Mouse (Mus musculus) bone marrow, adult 2 months (tissue): ENCODE data around the gene Mobp. TPM values are rescaled to one million over a fixed set of nuclear protein-coding genes. Genes with fewer than 3 reads are reported as not detected.

ENCODE experiments used
- H3K27ac ChIP-seq: fragments of 200-500 bp; 2 replicates; pipeline ENCODE4 v1.5.1; 2012; ENCODE audit warnings: low read depth, mild to moderate bottlenecking, control low read depth, inconsistent platforms, low read length; ENCODE audit not compliant: control insufficient read depth, poor library complexity, insufficient read depth
- H3K4me1 ChIP-seq: fragments of 200-500 bp; 2 replicates; pipeline ENCODE4 v1.6.1; 2011; ENCODE audit warnings: low read length; ENCODE audit not compliant: control insufficient read depth, insufficient read depth
- H3K4me3 ChIP-seq: fragments of 200-500 bp; replicated peaks from 2 replicates; pipeline ENCODE3; 2011; ENCODE audit warnings: mild to moderate bottlenecking, low read depth, low read length, control low read depth; ENCODE audit not compliant: control insufficient read depth
- CTCF ChIP-seq: fragments of 200-500 bp; IDR thresholded peaks from 2 replicates; pipeline ENCODE4 v1.5.1; 2011; ENCODE audit warnings: low read length, control low read depth; ENCODE audit not compliant: control insufficient read depth, insufficient read depth
- POLR2A ChIP-seq: fragments of 200-500 bp; IDR thresholded peaks from 2 replicates; pipeline ENCODE4 v1.6.1; 2011; ENCODE audit warnings: low read depth, mild to moderate bottlenecking, control low read depth, low read length, borderline replicate concordance; ENCODE audit not compliant: control insufficient read depth
- WGBS: fragments of 180-500 bp; shearing (Covaris S2); methylation state at CpG from one replicate; pipeline ENCODE4 v1.1.7; 2018; 5-methylcytosine and 5-hydroxymethylcytosine counted together
- polyA plus RNA-seq: library from polyadenylated mRNA; stranded (reverse); fragments of >200 nt; gene quantifications from 2 replicates; pipeline ENCODE4 v1.2.4, GENCODE M21; 2011; ENCODE audit warnings: low replicate concordance; ENCODE audit not compliant: missing spikeins, insufficient read depth, insufficient read length

The Mobp gene
- polyA plus RNA-seq, 1 experiment, result 7.3 TPM

DNA sequence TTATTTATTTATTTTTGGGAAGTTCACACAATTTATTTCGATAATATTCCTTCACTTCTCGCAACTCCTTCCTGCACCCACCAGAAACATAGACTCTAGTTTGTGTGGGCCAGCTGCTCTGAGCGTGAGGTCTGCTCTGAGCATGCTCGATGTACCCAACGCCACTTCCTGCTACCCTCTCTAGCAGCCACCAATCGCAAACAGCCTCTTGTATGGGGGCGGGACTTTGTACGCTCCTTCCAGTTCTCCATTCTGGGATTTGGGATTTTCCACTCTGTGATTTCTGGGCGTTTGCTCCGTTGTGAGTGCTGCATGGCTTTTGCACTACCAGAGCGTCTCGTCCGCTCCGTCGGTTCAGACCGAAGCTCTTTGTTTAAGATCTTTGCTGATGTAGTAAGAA is 14.4 kb downstream of the Mobp start:
- WGBS, result 81% methylated on average over 16 of the region's 16 CpGs
- H3K27ac ChIP-seq, result no peak overlapping the region
- TF ChIP-seq POLR2A (no peak), CTCF (no peak)
- H3K4me3 ChIP-seq, result no peak overlapping the region
- H3K4me1 ChIP-seq, result no peaks in the 10 kb centered on the region

DNA sequence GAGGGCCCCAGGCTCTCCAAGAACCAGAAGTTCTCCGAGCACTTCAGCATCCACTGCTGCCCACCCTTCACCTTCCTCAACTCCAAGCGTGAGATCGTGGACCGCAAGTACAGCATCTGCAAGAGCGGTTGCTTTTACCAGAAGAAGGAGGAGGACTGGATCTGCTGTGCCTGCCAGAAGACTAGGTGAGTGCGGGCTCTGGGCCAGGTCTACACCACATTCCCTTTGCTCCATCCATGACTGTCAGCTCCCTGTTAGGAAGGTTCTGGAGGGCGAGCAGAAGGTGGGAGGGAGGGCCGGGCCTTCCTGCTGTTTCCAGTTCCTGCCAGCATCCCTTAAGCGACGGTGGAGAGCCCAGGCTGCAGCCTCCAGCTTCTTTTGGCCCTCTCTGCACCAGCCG is 18.3 kb downstream of the Mobp start:
- TF ChIP-seq CTCF, result no peak
- TF ChIP-seq POLR2A, result no peak
- no peak overlapping the region for H3K4me3 ChIP-seq
- no peaks in the 10 kb centered on the region for H3K4me1 ChIP-seq
- H3K27ac ChIP-seq, result no peak overlapping the region
- WGBS, result 65% methylated on average over 11 of the region's 11 CpGs

DNA sequence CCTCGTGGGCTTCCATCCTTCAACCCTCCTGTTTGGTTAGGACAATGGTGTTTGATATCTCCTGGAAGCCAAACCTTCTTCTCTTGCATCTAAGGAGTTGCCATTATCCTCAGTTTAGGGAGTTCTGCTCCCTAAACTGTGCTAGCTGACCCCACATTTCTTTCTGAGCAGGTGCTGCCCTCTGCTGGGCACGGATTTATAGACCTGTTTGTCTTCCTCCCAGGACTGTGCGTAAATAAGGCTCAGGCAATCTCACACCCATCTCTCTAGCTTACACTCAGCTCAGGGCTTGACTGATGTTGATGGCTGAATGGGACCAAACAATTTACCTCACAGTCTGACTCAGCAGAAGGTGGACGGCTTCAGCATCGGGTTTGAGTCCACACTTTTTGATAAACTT is 21.8 kb downstream of the Mobp start:
- H3K4me1 ChIP-seq, result no peaks in the 10 kb centered on the region
- no peak overlapping the region for H3K27ac ChIP-seq
- no peak for TF ChIP-seq POLR2A
- TF ChIP-seq CTCF, result peak; percentile 72
- no peak overlapping the region for H3K4me3 ChIP-seq
- 42% methylated on average over 5 of the region's 5 CpGs for WGBS

GRCm38 (mm10) chr9:120174436-120175137 is 25.1 kb downstream of the Mobp start:
- Histone ChIP-seq H3K27ac (no peak overlapping the region), H3K4me3 (no peak overlapping the region), H3K4me1 (no peaks in the 10 kb centered on the region)
- 88% methylated on average over 18 of the region's 18 CpGs for WGBS
- TF ChIP-seq POLR2A (no peak), CTCF (no peak)

DNA sequence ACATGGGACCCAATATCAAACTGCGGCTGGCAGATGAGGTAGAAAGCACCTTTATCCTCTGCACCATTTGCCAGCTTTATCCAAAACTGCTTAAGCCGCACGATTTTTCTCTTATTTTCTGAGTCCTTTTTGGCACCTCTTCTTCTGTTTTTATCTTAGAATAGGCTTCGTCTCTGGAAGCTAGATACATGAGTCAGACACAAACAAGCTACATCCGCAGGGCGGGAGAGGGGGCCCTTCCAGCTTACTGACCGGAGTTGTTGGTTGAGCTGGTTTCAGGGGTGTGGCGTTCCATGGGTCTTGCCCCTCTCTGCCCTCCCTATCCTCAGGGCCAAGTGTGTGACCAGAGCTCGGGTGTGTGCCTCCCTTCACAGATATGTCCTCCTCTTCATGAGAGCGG is 29.3 kb downstream of the Mobp start:
- WGBS, result 80% methylated on average over 10 of the region's 10 CpGs
- H3K4me1 ChIP-seq, result no peaks in the 10 kb centered on the region

GRCm38 (mm10) chr9:120184499-120184898 is 35.0 kb downstream of the Mobp start:
- 30% methylated on average over 13 of the region's 13 CpGs for WGBS
- no peak for TF ChIP-seq POLR2A
- TF ChIP-seq CTCF, result peak; percentile 17; the same call in 1 of the 2 replicates
- H3K27ac ChIP-seq, result no peak overlapping the region
- no peaks in the 10 kb centered on the region for H3K4me1 ChIP-seq
- H3K4me3 ChIP-seq, result no peak overlapping the region

More for the DNA sequence above, 29.3 kb downstream of the Mobp start:
- no peak for TF ChIP-seq CTCF
- TF ChIP-seq POLR2A, result no peak
- Histone ChIP-seq H3K27ac (no peak overlapping the region), H3K4me3 (no peak overlapping the region)

- no peaks in the 10 kb centered on the region for H3K4me1 ChIP-seq
- no peak overlapping the region for H3K27ac ChIP-seq
- 63% methylated on average over 5 of the region's 5 CpGs for WGBS
- TF ChIP-seq CTCF (peak; percentile 36; the same call in 1 of the 2 replicates), POLR2A (no peak)
- H3K4me3 ChIP-seq, result no peak overlapping the region
These were observed 37.3 kb downstream of the Mobp start for GRCm38 (mm10) chr9:120186856-120187255.

- WGBS, result 42% methylated on average over 13 of the region's 13 CpGs
- H3K4me3 ChIP-seq, result peak overlapping the region; percentile 55
- TF ChIP-seq CTCF (no peak), POLR2A (no peak)
These were observed 41.4 kb downstream of the Mobp start for GRCm38 (mm10) chr9:120190891-120191290.

DNA sequence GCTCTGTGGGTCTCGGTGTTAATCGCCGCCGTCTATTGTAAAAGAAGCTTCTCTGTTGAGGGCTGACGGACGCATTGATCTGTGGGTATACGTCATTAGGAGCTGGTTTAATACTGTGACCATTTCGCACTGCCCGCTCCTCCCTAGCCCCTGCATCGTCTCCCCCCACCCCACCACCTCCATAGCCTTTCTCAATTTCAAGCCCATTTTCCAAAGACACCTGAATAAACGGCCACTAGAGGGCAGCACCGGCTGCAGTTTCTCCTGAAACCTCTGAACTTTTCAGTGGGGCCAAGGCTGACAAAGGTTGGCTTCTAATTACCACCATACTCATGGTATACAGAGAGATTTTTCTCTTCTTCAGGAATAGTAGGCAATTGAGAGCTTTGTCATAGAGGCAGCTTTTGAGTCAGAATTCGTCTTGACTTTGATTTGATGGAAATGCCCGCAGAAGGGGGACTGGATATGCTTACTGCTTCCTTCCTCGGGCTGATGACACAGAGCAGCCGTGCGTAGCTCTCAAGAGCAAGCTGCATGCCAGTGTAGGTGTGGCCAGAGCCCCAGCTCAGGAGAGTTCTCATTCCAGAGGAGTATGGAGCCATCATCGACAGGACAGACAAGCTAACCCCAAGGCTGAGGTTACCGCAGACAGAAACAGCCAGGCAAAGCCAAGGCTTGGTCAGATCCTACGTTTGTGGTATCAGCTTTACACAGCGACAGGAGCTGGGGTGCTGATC is 42.0 kb downstream of the Mobp start:
- peak; percentile 59 for TF ChIP-seq CTCF
- no peak for TF ChIP-seq POLR2A

More at GRCm38 (mm10) chr9:120190891-120191290, 41.4 kb downstream of the Mobp start:
- Histone ChIP-seq H3K27ac (no peak overlapping the region), H3K4me1 (no peaks in the 10 kb centered on the region)

More for the DNA sequence above, 42.0 kb downstream of the Mobp start:
- Histone ChIP-seq H3K27ac (no peak overlapping the region), H3K4me1 (no peaks in the 10 kb centered on the region), H3K4me3 (peak overlapping the region; percentile 55)
- 30% methylated on average over 21 of the region's 21 CpGs for WGBS
